Mouse (Mus musculus): Measurements from ENCODE around the gene Ispd.

Gene Ispd

GRCm38 (mm10) chr12:36468325-36469044, 87.2 kb downstream of the Ispd start:
- no peak for DNase-seq (ENCODE audit: low spot score)

GRCm38 (mm10) chr12:36471411-36471810, 90.2 kb downstream of the Ispd start:
- DNase-seq (ENCODE audit: low spot score): no peak

GRCm38 (mm10) chr12:36474171-36474570, 92.9 kb downstream of the Ispd start:
- no peak for DNase-seq (ENCODE audit: low spot score)

- no peak for DNase-seq (ENCODE audit: low spot score)
Observed at GRCm38 (mm10) chr12:36475269-36475668, 94.0 kb downstream of the Ispd start.

- no peak for DNase-seq (ENCODE audit: low spot score)
Observed at GRCm38 (mm10) chr12:36476476-36476875, 95.2 kb downstream of the Ispd start.

- DNase-seq (ENCODE audit: low spot score): no peak
Observed at GRCm38 (mm10) chr12:36477501-36477900, 96.3 kb downstream of the Ispd start.

- DNase-seq (ENCODE audit: low spot score): no peak
Observed at GRCm38 (mm10) chr12:36477926-36478325, 96.7 kb downstream of the Ispd start.

- no peak for DNase-seq (ENCODE audit: low spot score)
Observed at GRCm38 (mm10) chr12:36481742-36482141, 100.5 kb downstream of the Ispd start.

GRCm38 (mm10) chr12:36483346-36483745, 102.1 kb downstream of the Ispd start:
- DNase-seq (ENCODE audit: low spot score): no peak

- no peak for DNase-seq (ENCODE audit: low spot score)
Observed at GRCm38 (mm10) chr12:36497565-36497964, 116.3 kb downstream of the Ispd start.

- no peak for DNase-seq (ENCODE audit: low spot score)
Observed at GRCm38 (mm10) chr12:36507111-36507903, 126.1 kb downstream of the Ispd start.

GRCm38 (mm10) chr12:36509954-36510642, 128.8 kb downstream of the Ispd start:
- no peak for DNase-seq (ENCODE audit: low spot score)

- no peak for DNase-seq (ENCODE audit: low spot score)
Observed at GRCm38 (mm10) chr12:36521774-36522173, 140.5 kb downstream of the Ispd start.

GRCm38 (mm10) chr12:36523515-36523914, 142.3 kb downstream of the Ispd start:
- no peak for DNase-seq (ENCODE audit: low spot score)

- DNase-seq (ENCODE audit: low spot score): no peak
Observed at GRCm38 (mm10) chr12:36530920-36531319, 149.7 kb downstream of the Ispd start.

GRCm38 (mm10) chr12:36531421-36532072, 150.3 kb downstream of the Ispd start:
- DNase-seq (ENCODE audit: low spot score): no peak

GRCm38 (mm10) chr12:36532525-36532924, 151.3 kb downstream of the Ispd start:
- no peak for DNase-seq (ENCODE audit: low spot score)

- no peak for DNase-seq (ENCODE audit: low spot score)
Observed at GRCm38 (mm10) chr12:36533160-36533900, 152.1 kb downstream of the Ispd start.

- DNase-seq (ENCODE audit: low spot score): no peak
Observed at GRCm38 (mm10) chr12:36534589-36534988, 153.3 kb downstream of the Ispd start.

- no peak for DNase-seq (ENCODE audit: low spot score)
Observed at GRCm38 (mm10) chr12:36545318-36545717, 164.1 kb downstream of the Ispd start.

GRCm38 (mm10) chr12:36549474-36549873, 168.2 kb downstream of the Ispd start:
- no peak for DNase-seq (ENCODE audit: low spot score)

- no peak for DNase-seq (ENCODE audit: low spot score)
Observed at GRCm38 (mm10) chr12:36554697-36555096, 173.4 kb downstream of the Ispd start.
